Mouse (Mus musculus) fibroblast of lung, adult 2 months (primary cell): Measurements from ENCODE around the gene Tmem52b.

Source experiments
- DNase-seq: peaks from one replicate; pipeline ENCODE4 v3.0.0-alpha.2; 2011; ENCODE audit warnings: low read depth

Tmem52b gene

DNA sequence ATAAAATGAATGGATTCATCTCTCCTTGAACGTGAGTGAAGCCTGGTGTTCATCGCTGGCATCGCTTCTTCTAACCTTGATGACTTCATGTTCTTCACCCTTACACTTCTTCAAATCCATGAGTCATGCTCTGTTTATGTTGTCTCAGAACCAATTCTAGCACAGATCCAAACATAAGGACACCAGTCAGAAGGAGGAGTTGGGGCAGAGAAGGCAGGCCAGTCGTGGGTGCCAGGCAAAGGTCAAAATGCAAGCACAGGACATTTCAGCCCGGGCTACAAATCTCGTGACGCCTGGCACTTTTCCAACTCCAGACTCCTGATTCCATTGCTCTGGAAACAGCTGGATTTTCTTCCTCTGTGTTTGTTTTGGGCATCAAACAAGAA lies 20.2 kb downstream of the Tmem52b start:
- DNase-seq, result peak; percentile 64

DNA sequence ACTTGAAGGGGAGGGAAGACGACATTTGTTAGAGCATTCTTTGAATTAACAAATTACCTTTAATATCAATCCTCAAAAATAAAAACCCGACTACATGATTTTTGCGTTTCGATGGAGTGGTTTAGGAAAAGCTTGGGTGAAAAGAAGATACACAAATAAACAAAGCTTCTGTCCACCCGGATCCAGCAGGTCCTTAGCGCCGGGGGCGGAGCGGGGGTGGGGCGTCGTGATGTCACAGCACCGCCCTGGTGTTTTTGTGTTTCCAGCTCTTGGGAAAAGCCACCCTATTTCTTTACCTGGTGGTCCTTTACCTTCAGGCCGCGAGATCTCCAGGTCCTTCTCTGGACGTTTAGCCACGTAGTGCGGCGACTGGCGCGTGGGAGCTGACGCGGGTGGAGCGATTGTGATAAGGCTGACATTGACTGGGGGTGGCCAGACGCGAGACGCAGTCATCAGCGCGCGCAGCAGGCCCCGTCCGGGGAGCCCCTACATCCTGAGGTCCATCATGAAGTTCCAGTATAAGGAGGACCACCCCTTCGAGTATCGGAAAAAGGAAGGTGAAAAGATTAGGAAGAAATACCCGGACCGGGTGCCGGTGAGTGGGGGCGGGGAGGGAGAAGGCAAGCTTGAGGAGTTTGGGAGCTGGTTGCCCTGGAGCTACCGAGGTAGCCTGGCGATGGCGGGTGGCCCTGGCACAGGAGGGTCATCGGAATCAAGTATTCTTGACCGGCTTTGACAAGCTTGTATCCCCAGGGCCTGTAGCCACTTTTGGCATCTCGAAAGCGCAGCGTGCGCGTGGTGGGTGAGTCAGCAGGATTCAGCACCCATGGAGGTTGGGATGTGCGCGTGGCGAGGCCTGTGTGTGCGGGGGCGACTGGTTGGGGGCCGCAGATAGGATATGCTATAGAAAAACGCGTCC lies 20.8 kb downstream of the Tmem52b start, which contains the start of gene Gabarapl1:
TSS of gene Gabarapl1 (plus strand) at position 219 of the 919 bp plus-strand sequence.
- DNase-seq, result peak; percentile 54

DNA sequence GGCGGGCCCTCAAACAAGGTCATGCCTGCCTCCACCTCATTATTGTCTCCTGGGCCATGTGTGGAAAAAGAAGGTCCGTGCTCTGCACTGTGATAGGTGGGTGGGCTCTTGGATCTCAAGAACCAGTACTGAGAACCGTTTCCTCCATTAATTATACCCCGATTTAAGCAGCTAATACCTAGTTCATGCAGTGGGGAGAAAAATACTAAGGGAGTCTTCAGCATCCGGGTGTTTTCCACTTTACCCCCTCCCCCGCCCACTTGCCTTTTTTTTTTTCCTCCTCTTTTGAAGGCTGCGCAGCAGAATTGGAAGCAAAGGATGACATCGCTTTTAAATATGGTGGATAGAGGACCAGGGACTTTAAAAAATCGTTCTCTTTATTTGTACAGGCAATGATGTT lies 21.7 kb downstream of the Tmem52b start:
- DNase-seq, result no peak

DNA sequence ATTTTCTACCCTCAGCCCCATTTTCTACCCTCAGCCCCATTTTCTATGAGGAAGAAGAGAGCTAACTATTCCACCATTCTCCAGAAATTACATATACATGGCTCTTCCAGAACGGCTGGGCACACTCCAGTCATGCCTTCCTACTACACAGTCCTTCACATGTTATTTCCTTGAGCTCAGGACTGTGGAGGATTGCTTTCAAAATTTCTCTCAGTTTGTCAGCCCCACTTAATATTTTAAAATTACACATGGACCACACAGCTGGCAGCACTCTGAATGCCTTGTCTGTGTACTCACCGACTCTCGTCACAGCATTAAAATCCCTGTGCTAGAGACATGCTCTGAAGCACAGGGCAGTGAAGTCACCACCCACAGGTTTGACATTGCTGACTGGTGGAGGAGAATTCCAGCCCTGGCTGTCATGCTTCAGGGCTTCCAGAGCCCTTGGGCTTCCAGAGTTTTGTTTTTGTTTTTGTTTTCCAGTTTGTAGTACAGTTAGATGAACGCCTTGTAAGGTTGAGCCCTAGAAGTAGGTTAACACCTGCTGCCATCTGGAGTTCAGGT lies 22.4 kb downstream of the Tmem52b start:
- no peak for DNase-seq

DNA sequence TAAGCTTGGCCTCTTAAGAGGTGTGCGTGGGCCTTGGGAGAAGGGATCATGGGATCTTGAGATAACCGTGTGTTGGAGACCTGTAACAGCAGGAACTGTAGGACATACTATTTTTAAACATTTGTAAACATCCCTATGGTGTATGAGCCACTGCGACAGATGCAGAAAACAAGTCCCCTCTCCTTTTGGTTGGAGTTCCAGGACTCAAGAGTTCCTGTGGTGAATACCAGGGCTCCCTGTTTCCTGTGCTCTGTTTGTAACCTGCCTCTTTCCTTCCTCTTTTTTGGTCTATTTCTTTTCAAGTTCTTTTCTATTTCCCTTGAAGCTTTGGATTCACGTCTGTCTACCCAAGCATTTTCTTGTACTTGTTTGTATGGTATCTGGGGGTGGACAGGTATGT lies 23.4 kb downstream of the Tmem52b start:
- no peak for DNase-seq

DNA sequence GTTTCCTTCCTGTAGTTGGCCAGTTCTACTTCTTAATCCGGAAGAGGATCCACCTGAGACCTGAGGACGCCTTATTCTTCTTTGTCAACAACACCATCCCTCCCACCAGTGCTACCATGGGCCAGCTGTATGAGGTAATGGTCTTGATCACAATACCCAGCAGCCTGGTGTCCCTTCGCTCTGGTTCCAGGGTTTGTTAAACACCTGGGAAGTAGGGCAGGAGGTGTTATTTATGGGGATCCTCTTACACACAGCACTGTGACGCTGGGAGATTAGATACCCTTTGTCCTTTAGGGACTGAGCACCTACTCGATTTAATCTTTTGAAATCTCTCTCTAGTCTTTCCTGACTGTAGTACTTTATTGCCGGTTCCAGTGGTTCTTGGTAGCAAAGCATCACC lies 26.2 kb downstream of the Tmem52b start:
- DNase-seq, result no peak

DNA sequence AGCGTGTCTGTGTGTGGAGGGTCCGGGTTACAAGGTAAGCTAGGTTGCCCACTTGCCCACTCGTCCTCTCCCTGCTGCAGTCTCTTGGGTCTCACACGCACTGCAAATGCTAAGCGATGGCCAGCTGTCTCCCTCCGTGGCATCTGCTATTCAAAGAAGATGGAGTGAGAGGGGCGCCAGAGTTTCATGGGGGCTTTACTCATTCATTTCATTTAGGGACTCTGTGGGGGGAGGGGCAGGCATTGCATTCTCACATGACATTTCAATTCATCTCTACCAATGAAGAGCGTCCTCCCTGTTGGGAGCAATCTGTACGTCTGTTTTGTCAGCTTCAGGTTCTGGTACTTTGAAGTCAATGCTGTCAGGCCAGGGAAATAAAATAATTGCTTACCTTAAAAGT lies 29.6 kb downstream of the Tmem52b start:
- DNase-seq, result no peak

DNA sequence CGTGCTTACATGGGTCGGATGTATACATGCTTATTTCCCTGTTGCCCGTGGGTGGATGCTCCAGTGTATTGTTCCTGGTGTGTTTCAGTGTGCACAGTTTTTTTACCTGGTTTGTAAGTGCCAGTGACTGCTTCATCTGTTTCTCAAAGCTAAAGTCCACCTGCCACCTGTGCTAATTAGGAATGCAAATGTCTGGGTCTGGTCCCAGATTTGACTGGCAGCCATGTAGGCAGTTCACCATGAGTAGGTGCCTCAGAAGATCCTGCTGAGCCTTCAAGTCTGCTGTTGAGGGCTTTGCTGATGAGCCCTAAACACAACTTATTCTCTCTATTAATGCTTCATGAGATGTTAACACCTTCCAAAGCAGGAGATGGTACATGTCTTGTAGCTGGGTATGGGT lies 30.2 kb downstream of the Tmem52b start:
- no peak for DNase-seq

DNA sequence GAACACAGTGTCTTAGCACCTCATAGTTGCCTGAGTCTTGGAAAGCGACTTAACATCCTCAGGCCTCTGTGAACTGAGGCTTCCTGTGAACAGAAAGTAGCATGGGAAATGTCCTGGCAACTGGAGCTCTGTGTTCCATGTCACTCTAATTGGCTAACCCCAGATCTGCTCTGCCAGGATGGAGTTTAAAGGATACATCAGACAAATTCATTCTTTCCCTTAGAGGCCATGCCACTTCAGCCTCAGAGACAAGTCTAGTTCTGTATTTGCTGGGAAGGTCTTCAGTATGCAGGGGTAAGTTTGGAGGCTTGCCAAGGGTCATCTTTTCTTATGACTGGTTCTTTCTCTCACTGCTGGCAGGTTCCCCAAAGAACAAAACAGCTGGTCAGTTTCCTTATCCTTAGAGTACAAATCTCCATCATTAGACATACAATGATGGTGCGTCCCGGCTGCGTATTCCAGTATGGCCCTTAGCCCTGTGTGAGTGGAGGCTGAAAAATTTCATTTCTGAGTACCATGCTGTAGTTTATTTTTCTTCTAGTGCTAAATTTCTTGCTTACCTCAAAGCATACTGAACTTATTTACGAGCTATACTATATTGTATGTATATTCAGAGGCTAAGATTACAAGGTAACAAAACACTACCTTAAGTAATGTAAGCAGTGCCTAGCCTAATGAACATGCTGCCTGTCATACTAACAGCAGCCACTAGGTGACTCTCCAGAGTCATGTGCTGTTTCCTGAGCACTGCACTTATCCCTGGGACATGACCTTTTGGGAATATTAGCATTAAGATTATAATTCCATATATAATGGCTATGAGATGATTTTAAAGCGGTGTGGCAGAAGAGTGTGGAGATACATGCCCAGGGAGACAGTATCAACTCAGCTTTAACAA lies 31.6 kb downstream of the Tmem52b start:
- peak; percentile 49 for DNase-seq

DNA sequence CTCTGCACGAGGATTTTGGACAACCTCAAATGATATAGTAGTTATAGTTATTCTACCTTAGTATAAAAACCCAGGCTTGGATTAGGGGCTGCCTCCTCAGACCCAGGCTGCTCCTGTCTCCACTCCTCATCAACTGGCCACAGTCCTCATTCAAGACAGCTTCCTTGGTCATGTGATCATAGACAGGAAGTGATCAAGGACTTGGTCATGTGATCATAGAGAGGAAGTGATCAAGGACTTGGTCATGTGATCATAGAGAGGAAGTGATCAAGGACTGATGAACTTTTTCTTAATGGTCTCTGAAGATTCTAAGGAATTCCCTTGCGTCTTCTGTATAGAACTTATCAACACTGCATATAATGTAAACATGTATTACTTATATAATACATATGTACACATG lies 34.9 kb downstream of the Tmem52b start:
- DNase-seq, result no peak

DNA sequence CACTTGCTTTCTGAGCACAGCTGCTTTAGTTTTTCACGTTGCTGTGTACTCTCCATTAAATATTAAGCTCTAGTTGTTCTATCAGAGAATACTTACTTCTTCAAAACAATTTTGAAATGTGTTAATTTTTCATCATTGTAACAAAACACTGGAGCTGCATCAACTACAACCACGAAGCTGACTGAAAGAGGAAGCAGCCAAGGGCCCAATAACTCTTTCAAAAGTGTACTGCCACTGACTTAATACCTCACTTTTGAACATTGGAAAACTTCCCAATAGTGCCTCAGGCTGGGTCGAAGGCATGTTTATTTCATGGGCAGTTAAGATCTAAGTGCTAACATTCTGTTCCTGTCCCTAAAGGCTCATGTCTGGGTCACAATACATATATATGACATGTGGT lies 35.7 kb downstream of the Tmem52b start:
- DNase-seq, result no peak

DNA sequence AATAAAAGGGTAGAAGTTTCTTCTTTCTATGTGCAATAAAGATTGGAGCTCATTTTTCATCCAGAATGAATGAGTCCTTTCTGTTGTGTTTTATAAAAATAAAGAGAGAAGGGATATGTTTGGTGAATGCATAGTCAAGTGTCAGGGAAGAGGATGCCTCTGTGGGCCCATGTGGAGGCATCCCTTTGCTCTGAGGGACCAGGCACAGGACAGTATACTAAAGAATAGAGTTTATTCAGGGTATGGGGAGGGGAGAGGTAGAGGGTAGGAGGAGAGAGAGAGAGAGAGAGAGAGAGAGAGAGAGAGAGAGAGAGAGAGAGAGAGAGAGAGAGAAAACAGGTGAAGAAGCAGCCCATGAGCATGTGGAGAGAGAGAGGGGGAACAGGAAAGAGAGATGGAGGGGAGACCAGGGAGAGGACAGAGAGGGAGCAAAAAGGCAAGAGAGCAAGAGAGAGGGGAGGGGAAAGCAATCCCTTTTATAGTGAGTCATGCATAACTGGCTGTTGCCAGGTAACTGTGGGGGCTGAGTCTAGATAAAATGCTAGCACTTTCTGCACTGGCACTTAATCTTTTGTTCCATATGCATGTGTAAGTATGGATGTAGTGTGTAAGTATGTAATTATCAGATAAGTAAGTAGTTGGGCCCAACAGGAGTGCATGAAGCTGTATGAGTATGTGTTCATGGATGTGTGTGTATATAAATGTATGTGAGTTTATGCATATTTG lies 45.1 kb downstream of the Tmem52b start:
- DNase-seq, result no peak

DNA sequence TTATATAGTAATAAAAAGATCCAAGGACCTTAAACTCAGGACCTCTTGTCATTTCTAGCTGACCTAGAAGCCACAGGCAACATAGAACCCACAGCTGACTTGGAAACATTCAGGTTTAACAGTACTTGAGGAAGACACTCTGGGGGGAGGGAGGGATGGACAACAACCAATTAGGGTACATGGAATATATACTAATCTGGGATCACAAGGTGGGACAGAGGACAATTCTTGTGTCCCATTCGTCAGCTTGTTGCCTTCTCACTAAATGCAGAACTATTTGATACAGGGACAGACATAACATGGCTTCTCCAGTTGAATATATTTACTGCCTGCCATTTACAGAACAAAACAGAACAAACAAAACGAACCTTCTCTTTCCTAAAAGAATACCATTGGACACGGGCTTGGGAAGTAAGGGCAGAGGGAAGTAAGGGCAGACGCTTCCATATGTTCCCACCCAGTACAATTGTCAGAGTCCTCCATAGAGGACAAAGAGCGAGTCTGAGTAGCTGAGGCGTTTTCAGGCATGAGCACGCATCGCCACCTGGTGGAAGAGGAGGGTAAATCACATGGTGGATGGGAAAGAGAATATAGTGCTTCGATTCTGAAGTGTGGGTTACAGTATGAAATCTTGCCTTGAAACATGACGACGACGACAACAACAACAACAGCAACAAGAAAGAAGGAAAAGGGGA lies 46.7 kb downstream of the Tmem52b start:
- DNase-seq, result no peak

DNA sequence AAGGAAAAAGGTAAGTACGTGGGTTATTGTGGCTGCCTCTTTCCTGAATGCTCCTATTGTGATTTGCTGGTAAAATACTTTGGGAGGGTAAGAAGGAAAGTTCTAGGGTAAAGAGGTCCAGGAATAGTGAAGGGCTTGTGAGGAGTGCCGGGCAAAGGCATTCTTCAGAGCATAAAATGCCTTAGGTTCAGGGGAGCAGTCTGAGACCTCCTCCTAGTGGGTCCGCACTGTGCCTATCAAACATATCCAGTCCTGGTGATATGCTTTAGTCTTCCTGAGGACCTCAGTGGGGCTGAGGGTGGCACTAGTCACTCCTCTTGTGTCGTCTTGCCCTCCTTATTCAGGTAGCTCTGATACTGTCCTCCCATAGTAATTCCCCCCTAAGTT lies 47.3 kb downstream of the Tmem52b start:
- no peak for DNase-seq

DNA sequence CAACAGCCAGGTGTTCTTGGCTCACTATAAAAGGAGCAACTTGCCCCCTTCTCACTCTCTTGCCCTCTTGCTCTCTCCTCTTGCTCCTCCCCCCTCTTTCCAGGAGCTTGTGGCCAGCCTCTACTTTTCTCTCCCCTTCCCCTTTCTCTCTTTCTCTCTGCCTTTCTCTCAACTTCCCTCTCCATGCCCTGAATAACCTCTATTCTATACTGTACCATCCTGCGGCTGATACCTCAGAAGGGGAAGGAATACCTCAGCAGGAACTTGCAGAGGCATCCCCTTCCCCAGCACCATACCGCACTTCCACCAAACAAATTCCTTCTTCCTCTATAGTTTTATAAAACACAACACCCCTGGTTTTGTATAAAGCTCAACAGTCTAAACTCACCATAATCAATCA lies 52.9 kb downstream of the Tmem52b start:
- no peak for DNase-seq
